Mouse (Mus musculus) frontal cortex, postnatal 14 days (tissue): ENCODE results near the gene Creb5.

Experiments used
- DNase-seq, 2 experiments: peaks; one replicate each; pipeline ENCODE4 v3.0.0; 2022; ENCODE audit warnings: low spot score in 2 of 2

The Creb5 gene

GRCm38 (mm10) chr6:53429891-53430290 lies 142.8 kb downstream of the Creb5 start:
- DNase-seq: no peak

- DNase-seq: no peak
Measured at GRCm38 (mm10) chr6:53445862-53446460, 158.9 kb downstream of the Creb5 start.

- no peak for DNase-seq
Measured at GRCm38 (mm10) chr6:53447479-53447878, 160.4 kb downstream of the Creb5 start.

- DNase-seq: no peak
Measured at GRCm38 (mm10) chr6:53448317-53448870, 161.3 kb downstream of the Creb5 start.

GRCm38 (mm10) chr6:53449437-53450173 lies 162.5 kb downstream of the Creb5 start:
- DNase-seq: no peak

- DNase-seq: no peak
Measured at GRCm38 (mm10) chr6:53450494-53450893, 163.4 kb downstream of the Creb5 start.

GRCm38 (mm10) chr6:53452240-53452639 lies 165.2 kb downstream of the Creb5 start:
- DNase-seq: no peak

GRCm38 (mm10) chr6:53455442-53455841 lies 168.4 kb downstream of the Creb5 start:
- no peak for DNase-seq

- no peak for DNase-seq
Measured at GRCm38 (mm10) chr6:53456111-53456510, 169.0 kb downstream of the Creb5 start.

- no peak for DNase-seq
Measured at GRCm38 (mm10) chr6:53459995-53460747, 173.1 kb downstream of the Creb5 start.

GRCm38 (mm10) chr6:53461056-53461455 lies 174.0 kb downstream of the Creb5 start:
- DNase-seq: no peak

GRCm38 (mm10) chr6:53461775-53462770 lies 175.0 kb downstream of the Creb5 start:
- DNase-seq: no peak

GRCm38 (mm10) chr6:53462802-53463201 lies 175.7 kb downstream of the Creb5 start:
- DNase-seq: no peak

GRCm38 (mm10) chr6:53463261-53463813 lies 176.3 kb downstream of the Creb5 start:
- DNase-seq: no peak

GRCm38 (mm10) chr6:53469204-53469603 lies 182.1 kb downstream of the Creb5 start:
- no peak for DNase-seq

- no peak for DNase-seq
Measured at GRCm38 (mm10) chr6:53469703-53470102, 182.6 kb downstream of the Creb5 start.

GRCm38 (mm10) chr6:53470559-53470958 lies 183.5 kb downstream of the Creb5 start:
- no peak for DNase-seq

GRCm38 (mm10) chr6:53470999-53471591 lies 184.0 kb downstream of the Creb5 start:
- DNase-seq: no peak

- DNase-seq: no peak
Measured at GRCm38 (mm10) chr6:53472751-53473150, 185.7 kb downstream of the Creb5 start.

- no peak for DNase-seq
Measured at GRCm38 (mm10) chr6:53477501-53477900, 190.4 kb downstream of the Creb5 start.
